ENCODE assay signal across 11 mouse cellular contexts in genomic region chr12:32545466-32545865, GRCm38 (mm10).
"Had no signal": no experiment of that assay in that cellular context is flagged by ENCODE, and none has a peak within 500 bp of the region (broad histone marks: within the 10 kb centered on the region; RNA-seq: fewer than 3 reads in every experiment).

No protein-coding gene starts in this region.

- DNase-seq: right cerebral cortex, adult 18-20 months; right cerebral cortex, postnatal 14 days; right cerebral cortex, postnatal 25 days; right cerebral cortex, postnatal 4 days; spleen, adult 18-20 months; thymus, adult 18-20 months; thymus, adult 2 months; thymus, postnatal 14 days; thymus, postnatal 25 days; thymus, postnatal 36 days; thymus, postnatal 4 days had no signal
